Mouse (Mus musculus) thymus, adult 2 months (tissue): ENCODE data around the gene Fto.

Source experiments
- CTCF ChIP-seq: fragments of 200-500 bp; IDR thresholded peaks from 2 replicates; pipeline ENCODE4 v1.5.1; 2012; ENCODE audit warnings: mild to moderate bottlenecking, control low read depth, low read length, moderate library complexity, borderline replicate concordance; ENCODE audit not compliant: control insufficient read depth, poor library complexity, insufficient read depth; ENCODE audit errors: extremely low read depth
- POLR2A ChIP-seq: fragments of 200-500 bp; IDR thresholded peaks from 2 replicates; pipeline ENCODE4 v1.6.1; 2012; ENCODE audit warnings: mild to moderate bottlenecking, low read length, control low read depth, moderate library complexity; ENCODE audit not compliant: control insufficient read depth, poor library complexity, insufficient read depth; ENCODE audit errors: extremely low read depth

DNA sequence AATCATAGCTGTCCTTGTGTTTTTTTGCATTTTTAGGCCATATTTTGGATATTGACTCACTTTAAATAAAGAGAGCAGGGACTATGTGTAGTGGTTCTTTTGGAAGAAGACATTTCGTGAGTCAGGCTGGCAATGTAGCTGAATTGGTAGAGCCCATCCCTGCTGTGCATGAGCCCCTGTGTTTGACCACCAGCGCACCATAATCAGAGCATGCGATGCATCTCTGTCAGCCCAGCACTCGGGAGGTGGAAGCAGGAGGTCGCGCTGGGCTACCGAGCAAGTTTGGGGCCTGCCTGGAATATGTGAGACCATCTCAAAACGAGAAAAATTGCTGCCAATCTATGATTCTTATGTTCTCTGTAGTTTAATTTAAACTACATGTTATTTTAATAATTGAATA is 156.1 kb downstream of the Fto start:
- TF ChIP-seq CTCF (no peak), POLR2A (no peak)
